Mouse (Mus musculus): ENCODE measurements around the gene Lpcat2.

Lpcat2 gene

DNA sequence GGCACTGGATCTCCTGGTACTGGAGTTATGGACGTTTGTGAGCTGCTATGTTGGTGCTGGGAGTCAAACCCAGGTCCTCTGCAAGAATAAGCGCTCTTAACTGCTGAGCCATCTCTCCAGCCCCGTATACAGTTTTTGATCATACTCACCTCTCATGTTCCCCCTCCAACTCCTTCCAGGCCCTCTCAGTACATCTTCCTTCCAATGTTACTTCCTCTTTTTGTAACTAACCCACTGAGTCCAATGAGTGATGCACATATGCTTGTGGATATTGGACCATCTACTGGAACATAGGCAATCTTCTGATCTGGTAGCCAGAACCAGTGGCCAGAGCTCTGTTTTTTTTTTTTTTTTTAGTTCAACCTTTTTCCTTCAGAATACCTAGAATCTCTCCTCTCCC is 60.9 kb downstream of the Lpcat2 start:
- DNase-seq: no peak

DNA sequence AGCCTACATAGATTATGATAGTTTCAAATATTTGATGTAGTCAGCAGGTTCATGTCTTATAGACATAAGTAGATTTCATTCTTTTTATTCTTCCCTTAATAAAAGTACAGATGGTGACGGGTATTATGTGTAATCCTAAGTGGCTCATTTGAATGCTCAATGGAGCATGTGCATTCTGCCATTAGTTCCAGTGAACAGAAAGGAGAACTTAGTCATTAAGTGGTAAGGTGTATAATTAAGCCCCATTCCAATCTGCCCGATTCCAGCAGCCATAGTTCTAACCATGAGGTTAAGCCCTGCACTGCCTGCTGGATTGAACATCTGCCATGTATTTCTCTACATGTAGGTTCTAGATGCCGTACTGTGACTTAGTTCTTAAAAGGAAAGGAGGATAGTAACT is 66.6 kb downstream of the Lpcat2 start:
- DNase-seq: no peak

DNA sequence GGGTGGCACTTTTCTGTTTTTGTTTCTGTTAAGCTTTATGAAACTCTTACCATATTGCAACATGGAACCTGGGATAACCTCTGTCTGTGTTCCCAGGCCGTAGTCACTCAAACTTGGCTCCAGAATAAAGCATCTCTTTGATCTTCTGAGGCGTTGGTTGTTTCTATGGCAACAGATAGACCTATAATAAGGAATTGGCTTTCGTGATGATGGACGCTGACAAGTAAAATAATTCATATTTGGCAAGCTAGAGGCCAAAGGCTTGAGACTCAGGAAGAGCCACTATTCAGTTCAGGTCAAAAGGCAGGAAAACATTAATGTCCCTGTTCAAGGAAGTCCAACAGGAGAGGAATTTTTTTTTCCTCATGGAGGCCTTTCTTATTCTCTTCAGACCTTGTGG is 73.8 kb downstream of the Lpcat2 start:
- DNase-seq: no peak

DNA sequence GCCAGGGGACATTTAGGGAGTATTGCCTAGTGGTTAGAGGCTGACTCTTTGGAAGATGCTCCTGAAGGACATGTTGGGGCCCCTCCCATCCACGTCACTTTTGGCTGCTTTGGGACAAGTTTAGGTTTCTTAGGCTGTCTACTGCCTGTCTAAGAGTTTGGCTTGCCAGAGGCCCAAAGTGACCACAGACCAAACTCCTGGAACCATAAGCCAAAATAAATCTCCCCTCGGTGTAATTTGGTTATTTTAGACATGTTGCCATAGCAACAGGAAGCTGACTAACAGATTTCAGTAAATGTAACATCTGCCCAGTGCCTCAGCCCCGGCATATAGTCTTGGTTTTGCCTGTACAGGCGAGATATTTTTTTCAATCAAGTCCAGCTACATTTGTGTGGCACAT is 82.9 kb downstream of the Lpcat2 start:
- DNase-seq: no peak

DNA sequence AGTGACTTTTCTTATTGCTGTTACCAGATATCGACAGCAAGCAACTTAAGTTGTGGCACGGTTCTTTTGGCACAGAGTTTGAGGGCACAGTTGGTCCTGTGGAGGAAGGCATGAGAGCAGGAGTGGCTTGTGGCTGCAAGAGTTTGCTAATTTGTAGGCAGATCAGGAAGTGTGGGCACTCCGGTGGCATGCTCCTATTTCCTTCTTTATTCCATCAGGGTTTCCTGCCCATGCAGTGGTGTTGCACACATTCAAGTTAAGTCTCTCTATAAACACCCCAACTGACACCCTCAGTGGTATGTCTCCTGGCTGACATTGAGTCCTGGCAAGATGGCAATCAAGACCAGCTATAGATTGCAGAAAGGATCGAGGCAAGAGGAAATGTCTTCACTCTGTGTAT is 93.9 kb downstream of the Lpcat2 start:
- DNase-seq: no peak

DNA sequence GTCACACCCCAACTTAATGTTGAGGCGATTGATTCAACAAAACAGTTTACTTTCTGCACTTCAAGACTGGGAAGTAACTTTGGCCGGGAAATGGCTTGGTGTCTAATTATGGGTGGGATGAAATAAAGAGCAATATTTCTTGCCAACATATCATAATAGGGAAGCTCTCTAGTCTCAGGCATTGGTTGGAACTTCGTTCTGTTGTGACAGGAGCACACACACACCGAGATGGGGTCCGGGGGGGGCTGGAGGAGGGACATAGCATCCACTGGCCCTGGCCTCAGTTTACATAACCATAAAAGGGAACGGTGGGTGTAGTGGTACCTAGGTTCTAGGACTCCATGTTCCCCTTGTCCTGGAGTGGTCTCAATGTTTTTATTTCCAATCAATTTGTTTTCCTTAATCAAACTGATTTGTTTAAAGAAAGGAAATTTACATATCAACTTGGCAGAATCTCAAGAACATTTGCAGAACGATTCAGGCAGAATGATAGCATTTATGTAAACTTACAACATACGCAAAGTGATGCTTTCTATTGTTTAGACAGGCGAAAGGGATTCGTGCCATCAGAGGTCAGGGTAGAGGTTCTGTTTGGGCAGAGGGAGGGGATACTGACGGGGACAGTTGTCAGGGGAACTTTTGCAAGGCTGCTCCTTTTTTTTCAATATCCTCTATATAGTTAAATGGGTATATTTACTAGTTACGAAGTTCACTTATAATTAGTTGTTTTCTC is 95.7 kb downstream of the Lpcat2 start:
- no peak for DNase-seq

DNA sequence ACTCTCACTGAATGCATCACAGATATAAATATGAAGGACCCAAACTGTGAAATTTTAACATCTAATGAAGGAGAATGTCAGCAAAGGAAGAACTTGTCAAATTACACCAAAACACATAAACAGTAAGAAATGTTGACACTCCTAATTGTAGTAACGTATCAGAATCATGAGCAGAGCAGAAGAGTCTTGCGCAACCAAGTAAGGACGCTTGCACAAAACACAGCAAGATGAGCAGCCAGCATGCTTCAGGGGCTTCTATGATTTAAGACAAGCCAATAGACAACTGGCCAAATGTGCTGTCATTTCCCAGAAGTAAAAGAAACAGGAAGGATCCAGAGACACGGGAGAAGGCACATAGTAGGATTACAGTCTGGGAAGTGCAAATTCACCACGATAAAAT is 98.9 kb downstream of the Lpcat2 start:
- no peak for DNase-seq

DNA sequence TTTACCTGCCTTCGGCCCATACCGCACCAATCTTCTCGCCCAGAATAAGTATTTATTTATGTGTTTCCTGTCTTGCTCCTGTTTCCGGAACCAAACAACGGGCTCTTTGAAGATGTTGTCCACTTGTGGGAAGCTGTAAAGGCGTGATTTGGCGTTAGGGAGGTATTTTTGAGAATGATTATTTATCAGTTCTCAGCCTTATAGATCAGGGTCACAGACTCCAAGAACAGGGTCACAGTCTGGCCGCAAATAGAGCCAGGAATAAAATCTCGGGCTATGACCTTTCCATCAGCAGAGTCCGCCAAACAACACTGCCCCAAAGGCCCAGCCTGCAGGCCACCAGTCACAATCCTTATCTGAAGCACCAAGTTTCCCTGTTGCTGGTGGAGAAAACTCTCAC is 104.6 kb downstream of the Lpcat2 start, which contains the start of gene Slc6a2:
Slc6a2 (plus strand) TSS at position 301 of the 400 bp plus-strand sequence.
- no peak for DNase-seq

DNA sequence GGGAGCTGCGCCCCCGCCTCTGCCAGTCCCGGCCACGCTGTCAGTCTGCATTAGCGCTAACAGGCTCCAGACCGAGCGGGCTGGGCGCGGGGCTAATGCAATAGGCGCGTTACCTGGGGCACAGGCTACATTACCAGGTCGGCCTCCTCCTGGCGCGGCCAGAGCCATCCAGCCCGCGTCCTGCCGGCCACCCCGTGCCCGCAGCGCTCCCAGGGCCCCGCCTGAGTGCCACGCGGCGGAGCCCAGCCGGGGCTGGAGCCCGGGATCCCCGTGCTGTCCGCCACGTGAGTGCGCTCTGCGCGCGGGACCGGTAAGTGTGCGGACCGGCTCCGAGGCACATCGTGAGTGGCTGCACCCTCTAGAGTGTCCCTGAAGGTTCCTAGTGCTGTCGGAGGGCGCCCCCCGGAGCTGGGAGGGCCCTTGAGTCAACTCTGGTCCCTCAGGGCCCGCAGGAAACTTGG is 105.3 kb downstream of the Lpcat2 start:
- no peak for DNase-seq

DNA sequence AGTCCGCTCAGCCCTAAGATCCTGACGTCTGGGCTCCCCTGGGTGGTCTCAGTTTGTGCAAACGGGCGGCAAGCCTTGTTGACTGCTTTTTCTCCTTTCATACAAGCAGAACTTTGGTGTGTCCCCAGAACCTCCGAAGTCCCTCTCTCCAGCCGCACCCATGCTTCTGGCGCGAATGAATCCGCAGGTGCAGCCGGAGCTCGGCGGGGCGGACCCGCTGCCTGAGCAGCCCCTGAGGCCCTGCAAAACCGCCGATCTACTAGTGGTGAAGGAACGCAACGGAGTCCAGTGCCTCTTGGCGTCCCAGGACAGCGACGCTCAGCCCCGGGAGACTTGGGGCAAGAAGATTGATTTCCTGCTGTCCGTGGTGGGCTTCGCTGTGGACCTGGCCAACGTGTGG is 105.9 kb downstream of the Lpcat2 start:
- DNase-seq: no peak

DNA sequence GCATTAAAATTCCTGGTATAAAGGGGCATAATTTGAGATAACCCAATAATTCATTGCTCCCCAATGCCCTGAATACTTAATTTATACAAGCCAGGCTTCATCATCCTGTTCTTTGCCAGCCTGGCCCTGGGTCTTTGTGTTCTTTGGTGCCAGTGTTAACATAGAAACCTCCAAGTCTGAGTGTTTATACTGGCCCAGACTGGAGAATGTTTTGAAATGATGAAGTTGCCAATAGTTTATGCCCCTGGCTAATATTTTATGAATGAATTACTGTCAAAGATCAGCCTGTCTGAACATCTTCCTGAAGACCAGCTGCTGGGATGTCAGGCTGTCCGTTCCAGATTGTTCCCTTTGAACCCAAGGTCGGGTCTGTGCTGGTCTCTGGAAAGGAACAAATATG is 109.4 kb downstream of the Lpcat2 start:
- no peak for DNase-seq
